Comparison of ENCODE assay signal across 17 mouse cellular contexts in the genomic region with DNA sequence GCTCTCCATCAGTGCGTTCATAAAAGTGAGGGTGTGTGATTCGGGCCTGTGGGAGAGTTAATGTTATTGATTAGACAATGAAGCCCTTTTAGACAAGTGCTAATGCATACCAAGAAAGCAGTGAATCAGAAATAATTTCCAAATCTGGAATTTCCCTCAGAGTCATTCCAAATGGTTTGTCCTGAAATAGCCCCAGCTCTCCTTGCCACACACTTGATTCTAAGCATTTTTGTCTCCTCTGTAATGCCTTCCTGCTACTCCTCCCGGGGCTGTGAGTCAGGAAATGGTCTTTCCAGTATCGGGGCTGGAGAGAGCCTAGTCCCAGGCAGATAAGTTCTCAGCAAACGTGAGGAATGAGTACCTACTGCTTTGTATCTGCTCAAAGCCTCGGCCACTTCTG.
DNase-seq lines count a peak whose midpoint lies in the region; TF ChIP-seq lines count a peak whose summit lies in the region.
"Had no signal": no experiment of that assay in that cellular context is flagged by ENCODE, and none has a peak within 500 bp of the region (broad histone marks: within the 10 kb centered on the region; RNA-seq: fewer than 3 reads in every experiment).

No protein-coding gene starts in this region.

- WGBS in limb, embryonic 10.5 days, result 86% methylated on average over 6 of the region's 6 CpGs

- no peak overlapping the region for H3K4me3 ChIP-seq in gastrocnemius, adult 2 months
- no peak overlapping the region for H3K4me3 ChIP-seq in embryonic fibroblast, embryonic 13.5 days (ENCODE audit: insufficient read depth, low read length)
- H3K4me3 ChIP-seq in limb, embryonic 10.5 days, result no peak overlapping the region
- H3K4me3 ChIP-seq: hindbrain, embryonic 10.5 days; liver, embryonic 12.5 days; midbrain, embryonic 10.5 days had no signal

- H3K27ac ChIP-seq in gastrocnemius, adult 2 months, result peak overlapping the region; percentile 82
- H3K27ac ChIP-seq in embryonic fibroblast, embryonic 13.5 days (ENCODE audit: insufficient read depth, low read length), result peak overlapping the region; percentile 100
- 0 out of 2 replicates have a peak overlapping the region, but pooled peaks have one; percentile 3 for H3K27ac ChIP-seq in limb, embryonic 10.5 days
- H3K27ac ChIP-seq: hindbrain, embryonic 10.5 days; kidney, postnatal 0 days; liver, embryonic 12.5 days; midbrain, embryonic 10.5 days had no signal

- intact Hi-C loops in gastrocnemius, adult 2 months (cut with DNase I), result loop anchor here (5.0 kb wide), 2 partner anchors 44 to 96 kb away; no protein-coding TSS in a partner anchor
- intact Hi-C loops in left cerebral cortex, postnatal 25 days (cut with DNase I), result loop anchor here (5.0 kb wide), 1 partner anchor 84 kb away; no protein-coding TSS in a partner anchor

- no peaks in the 10 kb centered on the region for H3K27me3 ChIP-seq in limb, embryonic 10.5 days (ENCODE audit: low read depth, poor library complexity, severe bottlenecking)
- H3K27me3 ChIP-seq: liver, embryonic 12.5 days had no signal

- peaks cover 29% of the 10 kb centered on the region for H3K4me1 ChIP-seq in embryonic fibroblast, embryonic 13.5 days (ENCODE audit: control insufficient read depth, insufficient read depth, low read length)
- H3K4me1 ChIP-seq in limb, embryonic 10.5 days, result peaks cover 62% of the 10 kb centered on the region

- H3K36me3 ChIP-seq in limb, embryonic 10.5 days, result no peaks in the 10 kb centered on the region
- H3K36me3 ChIP-seq: hindbrain, embryonic 10.5 days; liver, embryonic 12.5 days; midbrain, embryonic 10.5 days had no signal

- peak; percentile 44 for DNase-seq in gastrocnemius, adult 2 months
- no peak for DNase-seq in gastrocnemius, postnatal 10 days
- DNase-seq in lung, postnatal 10 days, result peak; percentile 46
- DNase-seq in lung, postnatal 14 days, result no peak
- DNase-seq in limb, embryonic 10.5 days (ENCODE audit: low spot score), result no peak
- no peak for DNase-seq in left cerebral cortex, postnatal 25 days (ENCODE audit: low spot score in 2 of 2)
- no peak for DNase-seq in spleen, adult 18-20 months
- DNase-seq: adrenal gland, adult 2 months; cerebellum, adult 18-20 months; forebrain, postnatal 0 days; gastrocnemius, postnatal 14 days; layer of hippocampus, adult 9-11 months had no signal

- no peak for TF ChIP-seq CTCF in gastrocnemius, adult 2 months (IDR thresholded peaks at IDR 0.05)
- no peak for TF ChIP-seq CTCF in embryonic fibroblast, embryonic 13.5 days (IDR thresholded peaks at IDR 0.05; ENCODE audit: borderline replicate concordance, insufficient read depth, low read length)

- 0 out of 2 replicates have a peak, but pooled peaks have one; percentile 6 for TF ChIP-seq POLR2A in embryonic fibroblast, embryonic 13.5 days (IDR thresholded peaks at IDR 0.05; ENCODE audit: low read depth, low read length)

- H3K9me3 ChIP-seq in limb, embryonic 10.5 days (replicated peaks), result no peaks in the 10 kb centered on the region
- H3K9me3 ChIP-seq: hindbrain, embryonic 10.5 days; liver, embryonic 12.5 days; midbrain, embryonic 10.5 days had no signal

Comparison
In these comparisons a context has a peak if more than half of its experiments do, and no peak if none do; other contexts are left out.
1. DNase-seq: peak in gastrocnemius, adult 2 months (single experiment) and lung, postnatal 10 days (single experiment); none in gastrocnemius, postnatal 10 days (single experiment), lung, postnatal 14 days (single experiment), limb, embryonic 10.5 days (single experiment), left cerebral cortex, postnatal 25 days (0 of 2) and spleen, adult 18-20 months (0 of 2).
2. H3K27ac ChIP-seq: peak in every context shown above with its lines; median percentile 100 in embryonic fibroblast, embryonic 13.5 days; 82 in gastrocnemius, adult 2 months; 3 in limb, embryonic 10.5 days.